Mouse (Mus musculus) ES-E14 (cell line): Measurements from ENCODE around the gene Slc28a1.

Source experiments
- HCFC1 ChIP-seq: IDR thresholded peaks from 2 replicates; pipeline ENCODE4 v1.6.1; 2012; ENCODE audit warnings: low read length, inconsistent platforms, borderline replicate concordance; ENCODE audit not compliant: insufficient read depth
- MAFK ChIP-seq: IDR thresholded peaks from 2 replicates; pipeline ENCODE4 v1.6.1; 2014; ENCODE audit warnings: mild to moderate bottlenecking, low read depth, low read length, inconsistent platforms; ENCODE audit not compliant: insufficient read depth
- ZNF384 ChIP-seq: IDR thresholded peaks from 2 replicates; pipeline ENCODE4 v1.6.1; 2012; ENCODE audit warnings: low read depth, low read length, inconsistent platforms

DNA sequence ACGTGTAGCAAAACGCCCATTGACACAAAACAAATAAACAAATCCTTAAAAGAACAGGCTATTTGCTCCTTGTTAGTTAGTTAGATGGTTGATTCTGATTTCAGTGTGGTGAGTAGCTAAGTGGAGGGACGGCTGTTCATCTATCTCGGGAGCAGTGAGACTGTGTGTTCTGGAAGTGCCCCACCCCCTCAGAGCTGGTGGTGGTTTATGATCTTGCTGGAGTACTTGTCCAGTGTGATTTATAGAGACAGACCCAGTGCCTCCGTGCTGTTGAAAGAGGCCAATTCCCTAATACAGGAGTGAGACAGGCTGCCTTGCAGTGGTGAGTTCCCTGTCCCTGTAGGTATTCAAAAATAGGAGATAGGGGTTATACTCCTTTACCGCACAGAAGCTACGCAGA, 44.3 kb downstream of the Slc28a1 start:
- TF ChIP-seq HCFC1 (no peak), MAFK (no peak), ZNF384 (no peak)
